Mouse (Mus musculus): ENCODE data around the gene BC029722.

GRCm38 (mm10) chr2:155868320-155868719 lies 49.1 kb upstream of the BC029722 start:
- TF ChIP-seq TAL1 (IDR thresholded peaks at IDR 0.05; ENCODE audit: low read length), result no peak
- TF ChIP-seq GATA1 (IDR thresholded peaks at IDR 0.05; ENCODE audit: low read length), result no peak
